Mouse (Mus musculus) embryonic facial prominence, embryonic 11.5 days (tissue): ENCODE data around the gene Ankrd39. TPM values are rescaled to one million over a fixed set of nuclear protein-coding genes. Genes with fewer than 3 reads are reported as not detected.

ENCODE experiments used
- microRNA-seq: library from miRNA; unstranded; fragments of <30 nt; microRNA quantifications from one replicate; pipeline ENCODE4, GENCODE M21; 2016; ENCODE audit warnings: borderline number of aligned reads
- polyA plus RNA-seq: library from polyadenylated mRNA; unstranded; fragments of >200 nt; fragmentation: Nextera tagmentation; extraction: Ambion mirVana; gene quantifications from 2 replicates; pipeline ENCODE4 v1.2.1, GENCODE M21; 2014

The Ankrd39 gene
- polyA plus RNA-seq, 1 experiment from 2014 or later: 11.9 TPM

Small RNAs within 50 kb of the gene (microRNA-seq; reads per million reads assigned to microRNA genes)
- not detected for gene Gm47280

Other genes with a start within 250 kb of the Ankrd39 start
- 1.6 and 3.7 TPM in 2 replicates for gene Arid5a, start 239.7 kb downstream of the Ankrd39 start, polyA plus RNA-seq
- gene Kansl3, start 178.3 kb downstream of the Ankrd39 start, polyA plus RNA-seq: 27.4 and 32.6 TPM in 2 replicates
- 0.72 and 0.75 TPM in 2 replicates for gene Fer1l5, start 175.2 kb downstream of the Ankrd39 start, polyA plus RNA-seq
- 31.7 and 35.0 TPM in 2 replicates for gene Lman2l, start 102.2 kb downstream of the Ankrd39 start, polyA plus RNA-seq
- 12.0 and 12.8 TPM in 2 replicates for gene Cnnm4, start 75.8 kb downstream of the Ankrd39 start, polyA plus RNA-seq
- gene Cnnm3, start 35.6 kb downstream of the Ankrd39 start, polyA plus RNA-seq: 3.5 and 5.4 TPM in 2 replicates
- gene Ankrd23, start 10.6 kb downstream of the Ankrd39 start, polyA plus RNA-seq: 4.6 and 6.0 TPM in 2 replicates
- not detected in 2 replicates for gene Gm42417, start 8.0 kb downstream of the Ankrd39 start, polyA plus RNA-seq
- gene Sema4c, start 10.9 kb upstream of the Ankrd39 start, polyA plus RNA-seq: 3.7 and 4.4 TPM in 2 replicates
- gene Fam178b, start 135.7 kb upstream of the Ankrd39 start, polyA plus RNA-seq: not detected in 2 replicates
- gene Cox5b, start 144.0 kb upstream of the Ankrd39 start, polyA plus RNA-seq: 460 and 476 TPM in 2 replicates
- 0.31 TPM in 1 of 2 replicates, not detected in the other for gene 4933424G06Rik, start 162.7 kb upstream of the Ankrd39 start, polyA plus RNA-seq
- gene Actr1b, start 167.0 kb upstream of the Ankrd39 start, polyA plus RNA-seq: 90.9 and 99.0 TPM in 2 replicates
- gene Zap70, start 214.4 kb upstream of the Ankrd39 start, polyA plus RNA-seq: 0.15 and 0.18 TPM in 2 replicates